Mouse (Mus musculus): ENCODE data around the gene Repin1.
"Not testable (repeated sequence)": the region's sequence is repeated elsewhere in the genome, so short reads cannot be mapped to it uniquely, and the experiment has no call there.

Gene Repin1

DNA sequence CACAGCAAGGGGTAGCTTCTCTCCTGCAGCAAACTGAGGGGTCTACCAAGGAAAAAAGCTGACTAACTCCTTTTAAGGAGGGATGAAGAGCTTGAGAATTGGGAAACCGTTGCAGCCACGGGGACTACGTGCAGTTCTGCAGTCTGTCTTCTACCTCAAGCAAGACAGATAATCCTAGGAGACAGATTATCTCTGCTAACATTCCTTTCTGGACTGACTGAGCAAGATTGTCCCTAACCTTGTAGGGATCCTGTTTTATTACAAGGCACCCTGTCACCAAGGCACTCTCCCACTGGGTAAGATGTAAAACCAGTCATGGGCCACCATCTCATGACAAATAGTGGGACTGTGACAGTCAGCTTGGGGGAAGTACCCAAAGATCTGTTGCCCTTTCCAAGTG is 12.4 kb upstream of the Repin1 start:
- no peak for DNase-seq

DNA sequence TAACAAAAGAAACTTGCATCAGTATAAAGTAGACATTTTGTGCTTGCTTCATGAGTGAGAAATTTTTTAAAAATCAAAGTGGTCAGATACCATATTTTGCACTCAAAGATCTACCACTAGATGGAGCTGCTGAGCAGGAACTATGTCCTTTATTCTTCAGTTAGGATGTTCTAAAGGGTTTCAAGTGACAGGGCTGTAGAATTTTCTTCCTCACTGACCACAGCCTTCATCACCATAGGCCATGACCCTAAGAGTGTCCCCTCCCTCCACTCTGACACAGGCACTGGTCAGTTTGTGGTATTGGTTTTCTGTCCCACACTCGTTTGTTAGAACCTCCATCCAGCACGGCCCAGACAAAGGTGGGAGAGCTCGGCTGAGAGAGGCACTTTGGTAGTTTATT is 11.6 kb upstream of the Repin1 start:
- DNase-seq: peak; percentile 74

DNA sequence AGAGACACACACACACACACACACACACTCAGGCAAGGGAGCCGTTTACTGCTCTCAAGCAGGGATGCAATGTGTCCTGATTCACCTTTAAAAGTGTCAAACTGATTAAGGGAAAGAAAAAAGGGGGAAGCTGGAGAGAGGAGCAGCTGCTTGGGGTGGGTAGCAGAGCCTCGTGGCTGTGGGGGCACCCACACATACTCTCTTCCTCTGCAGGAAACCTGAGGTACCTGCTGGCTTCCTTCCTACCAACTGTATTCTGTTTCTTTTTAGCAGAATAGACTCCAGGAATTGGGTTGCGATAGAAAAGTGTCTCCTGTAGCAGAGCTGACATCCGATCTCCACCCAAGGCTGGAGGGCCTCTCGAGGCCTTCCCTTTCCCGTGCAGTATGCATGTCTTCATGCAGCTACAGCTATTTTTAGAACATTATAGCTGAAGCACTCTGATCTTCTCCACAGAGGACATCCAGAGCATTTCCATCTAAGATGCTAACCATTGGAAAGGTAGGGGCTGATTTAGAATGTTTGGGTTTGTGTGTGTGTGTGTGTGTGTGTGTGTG is 4.4 kb upstream of the Repin1 start, which contains the start of gene Gm45021:
Gene Gm45021 (plus strand): TSS at position 417 of the 557 bp plus-strand sequence.
- DNase-seq: no peak

DNA sequence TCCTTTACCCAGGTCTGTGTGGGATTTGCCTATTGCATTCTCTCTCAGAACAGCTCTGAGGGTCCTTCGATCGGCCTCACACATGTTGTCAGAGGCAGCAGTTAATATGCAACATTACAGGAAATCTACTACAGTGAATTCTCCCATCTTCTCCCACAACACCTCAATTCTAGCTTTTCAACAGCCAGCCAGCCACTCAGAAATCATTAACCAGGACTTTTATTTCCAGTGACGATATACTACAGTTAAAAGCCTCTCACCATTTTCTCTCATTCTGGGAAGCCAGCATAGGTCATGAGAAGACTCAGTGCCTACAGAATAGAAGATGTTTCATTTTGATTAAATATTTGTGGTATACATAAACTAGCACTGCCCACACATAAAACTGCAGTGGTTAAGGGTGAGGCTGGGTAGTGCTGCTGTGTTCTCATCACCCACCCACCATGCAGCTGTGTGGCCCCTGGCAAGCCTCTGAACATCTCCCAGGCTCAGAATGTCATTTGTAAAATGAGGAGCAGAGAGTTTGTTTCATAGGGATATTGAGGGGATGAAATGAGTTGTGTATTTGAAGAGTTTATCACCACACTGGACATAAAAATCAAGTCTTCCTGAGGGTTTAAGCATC is 2.4 kb upstream of the Repin1 start:
- no peak for DNase-seq

DNA sequence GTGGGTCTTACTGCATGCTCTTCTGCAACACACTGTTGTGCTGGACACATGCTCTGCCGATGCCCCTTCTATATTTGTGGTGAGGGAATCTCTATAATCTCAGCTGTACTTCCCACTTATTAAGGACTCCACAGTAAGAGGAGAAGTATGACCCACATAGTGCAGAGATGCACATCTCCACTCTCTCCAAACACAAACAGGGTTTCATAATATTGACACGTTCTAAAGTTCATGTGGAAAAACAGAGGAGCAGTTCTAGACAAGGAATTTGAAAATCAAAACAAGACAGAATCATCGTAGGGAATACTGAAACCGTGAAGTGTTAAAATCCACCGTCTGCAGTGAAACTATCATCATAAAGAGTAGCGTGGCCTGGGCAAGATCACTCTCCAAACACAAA is 1.8 kb upstream of the Repin1 start:
- DNase-seq: no peak

DNA sequence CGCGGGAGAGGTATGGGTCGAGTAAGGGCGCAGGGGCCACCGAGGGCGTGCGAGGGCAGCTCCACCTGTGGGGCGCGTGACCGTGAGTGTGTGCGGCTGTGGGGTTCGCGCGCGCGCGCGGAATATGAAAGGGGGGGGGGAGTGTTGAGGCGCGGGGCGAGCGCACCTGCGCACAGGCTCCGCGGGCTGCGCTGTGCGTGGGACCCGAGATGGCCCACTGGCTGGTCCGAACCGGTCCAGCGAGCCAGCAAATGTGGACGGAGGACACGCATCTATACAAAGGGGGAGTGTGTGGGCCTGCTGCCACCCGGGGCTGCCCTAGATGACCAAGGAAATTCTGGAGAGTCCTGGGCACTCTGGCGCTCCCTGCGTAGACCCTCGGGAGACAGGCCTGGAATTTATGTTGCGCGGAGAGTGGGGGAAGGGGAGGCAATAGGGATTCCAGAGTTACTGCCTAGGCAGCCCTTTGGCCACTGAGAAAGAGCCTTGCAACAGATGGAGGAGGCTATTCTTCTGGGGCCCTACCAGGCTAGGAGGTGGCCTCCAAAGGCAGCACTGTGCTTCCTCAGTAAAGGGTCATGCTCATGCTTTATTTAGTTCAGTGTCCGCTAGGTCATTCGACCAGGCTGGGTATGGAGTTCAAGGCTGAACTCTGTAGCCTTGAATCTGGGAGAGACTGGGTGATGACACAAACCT is 508 bp downstream of the Repin1 start:
- DNase-seq: peak; percentile 84

DNA sequence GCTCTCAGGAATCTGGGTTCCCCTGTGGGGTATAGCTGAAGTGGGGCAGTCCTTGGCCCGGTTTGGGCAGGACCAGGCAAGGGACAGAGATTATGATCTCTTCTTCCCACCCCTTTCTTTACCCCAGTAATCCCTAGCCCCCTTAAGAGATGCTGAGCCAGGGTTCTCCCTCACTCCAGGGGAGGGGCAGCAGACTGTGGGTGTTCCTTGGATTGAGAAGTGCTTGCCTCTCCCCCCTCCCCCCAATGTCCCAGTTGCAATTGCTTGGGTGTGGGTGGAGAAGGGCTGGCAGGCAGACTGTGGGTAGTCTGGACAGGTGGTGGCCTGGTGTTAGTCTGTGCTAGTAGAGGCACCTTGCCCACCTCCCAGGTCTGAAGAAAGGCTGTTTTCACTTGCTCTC is 1.6 kb downstream of the Repin1 start:
- peak; percentile 52 for DNase-seq

DNA sequence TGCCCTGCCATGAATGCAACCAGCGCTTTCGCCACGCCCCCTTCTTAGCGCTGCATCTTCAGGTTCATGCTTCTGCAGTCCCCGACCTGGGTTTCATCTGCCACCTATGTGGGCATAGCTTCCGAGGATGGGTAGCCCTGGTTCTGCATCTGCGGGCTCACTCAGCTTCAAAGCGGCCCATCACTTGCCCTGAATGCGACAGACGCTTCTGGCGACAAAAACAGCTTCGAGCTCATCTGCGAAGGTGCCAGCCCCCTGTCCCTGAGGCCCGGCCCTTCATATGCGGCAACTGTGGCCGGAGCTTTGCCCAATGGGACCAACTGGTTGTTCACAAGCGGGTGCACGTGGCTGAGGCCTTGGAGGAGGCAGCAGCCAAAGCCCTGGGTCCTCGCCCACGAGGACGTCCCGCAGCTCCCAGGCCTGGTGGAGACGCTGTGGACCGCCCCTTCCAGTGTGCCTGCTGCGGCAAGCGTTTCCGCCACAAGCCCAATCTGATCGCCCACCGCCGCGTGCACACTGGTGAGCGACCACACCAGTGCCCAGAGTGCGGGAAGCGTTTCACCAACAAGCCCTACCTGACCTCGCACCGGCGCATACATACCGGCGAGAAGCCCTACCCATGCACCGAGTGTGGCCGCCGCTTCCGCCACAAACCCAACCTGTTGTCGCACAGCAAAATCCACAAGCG is 3.0 kb downstream of the Repin1 start:
- DNase-seq: peak; percentile 38

DNA sequence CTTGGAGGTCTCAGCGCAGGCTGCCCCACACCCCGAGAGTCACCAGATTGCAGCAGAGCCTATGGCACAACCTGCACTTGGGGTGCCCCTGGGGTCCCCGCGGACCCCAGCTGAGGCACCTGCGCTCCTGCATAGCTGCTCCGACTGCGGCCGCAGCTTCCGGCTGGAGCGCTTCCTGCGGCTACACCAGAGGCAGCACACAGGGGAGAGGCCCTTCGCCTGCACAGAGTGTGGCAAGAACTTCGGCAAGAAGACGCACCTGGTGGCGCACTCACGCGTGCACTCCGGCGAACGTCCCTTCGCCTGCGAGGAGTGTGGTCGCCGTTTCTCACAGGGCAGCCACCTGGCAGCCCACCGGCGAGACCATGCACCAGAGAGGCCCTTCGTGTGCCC is 3.5 kb downstream of the Repin1 start:
- no peak for DNase-seq

DNA sequence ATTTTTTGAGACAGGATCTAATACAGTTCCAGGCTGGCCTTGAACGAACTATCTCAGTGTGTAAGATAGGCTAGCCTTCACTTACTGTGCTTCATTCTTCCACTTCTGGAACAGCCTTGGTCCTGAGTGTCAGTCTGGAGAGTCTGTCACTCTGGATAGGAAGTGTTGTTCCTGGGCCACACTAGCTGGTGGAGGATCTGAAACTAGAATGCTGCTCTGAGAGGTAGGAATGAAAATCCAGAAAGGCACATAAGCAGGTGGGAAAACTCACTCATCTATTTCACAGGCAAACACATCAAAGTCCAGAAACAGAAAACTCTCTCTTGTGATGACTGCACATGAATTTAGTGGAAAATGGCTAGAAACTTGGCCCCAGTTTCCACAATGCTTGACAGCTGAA is 6.9 kb downstream of the Repin1 start:
- no peak for DNase-seq

DNA sequence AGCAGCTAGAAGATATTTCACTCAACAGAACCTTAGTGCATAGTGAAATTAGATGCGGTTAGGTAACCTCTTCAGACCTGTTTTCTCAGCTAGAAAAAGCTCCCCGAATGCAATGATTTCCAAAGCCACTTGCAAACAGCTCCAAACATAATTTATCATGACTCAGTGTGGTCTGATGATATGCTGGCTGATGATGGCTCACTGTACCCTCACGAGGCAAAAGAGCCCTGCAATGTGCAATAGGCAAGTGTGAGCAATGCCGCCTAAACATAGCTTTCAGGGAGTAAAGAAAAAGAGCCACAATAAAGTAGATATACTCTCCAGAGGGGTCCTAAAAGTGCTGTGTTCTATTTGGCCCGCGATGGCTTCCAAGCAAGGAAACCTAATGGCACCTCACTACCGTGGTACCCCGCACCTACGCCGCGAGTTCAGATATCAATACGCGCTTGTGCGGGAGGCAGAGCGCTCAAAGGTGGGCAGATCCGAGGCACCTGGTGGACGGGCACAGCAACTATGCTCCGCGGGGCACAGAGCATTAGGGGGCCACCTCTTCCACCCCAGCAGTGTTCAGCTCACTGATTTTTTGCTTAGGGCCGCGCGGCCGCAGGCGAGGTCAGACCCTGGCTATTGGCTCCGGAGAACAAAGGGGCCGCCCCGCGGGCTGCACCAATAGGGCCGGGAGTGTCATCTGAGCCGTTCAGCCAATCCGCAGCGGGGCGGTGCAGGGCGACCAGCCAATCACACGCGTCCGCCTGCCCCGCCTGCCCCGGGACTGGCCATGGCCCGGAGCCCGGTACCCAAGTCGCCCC is 7.8 kb downstream of the Repin1 start, which contains the start of gene Zfp775:
Gene Zfp775 (plus strand): TSS at position 793 of the 809 bp plus-strand sequence.
- DNase-seq: peak; percentile 97

DNA sequence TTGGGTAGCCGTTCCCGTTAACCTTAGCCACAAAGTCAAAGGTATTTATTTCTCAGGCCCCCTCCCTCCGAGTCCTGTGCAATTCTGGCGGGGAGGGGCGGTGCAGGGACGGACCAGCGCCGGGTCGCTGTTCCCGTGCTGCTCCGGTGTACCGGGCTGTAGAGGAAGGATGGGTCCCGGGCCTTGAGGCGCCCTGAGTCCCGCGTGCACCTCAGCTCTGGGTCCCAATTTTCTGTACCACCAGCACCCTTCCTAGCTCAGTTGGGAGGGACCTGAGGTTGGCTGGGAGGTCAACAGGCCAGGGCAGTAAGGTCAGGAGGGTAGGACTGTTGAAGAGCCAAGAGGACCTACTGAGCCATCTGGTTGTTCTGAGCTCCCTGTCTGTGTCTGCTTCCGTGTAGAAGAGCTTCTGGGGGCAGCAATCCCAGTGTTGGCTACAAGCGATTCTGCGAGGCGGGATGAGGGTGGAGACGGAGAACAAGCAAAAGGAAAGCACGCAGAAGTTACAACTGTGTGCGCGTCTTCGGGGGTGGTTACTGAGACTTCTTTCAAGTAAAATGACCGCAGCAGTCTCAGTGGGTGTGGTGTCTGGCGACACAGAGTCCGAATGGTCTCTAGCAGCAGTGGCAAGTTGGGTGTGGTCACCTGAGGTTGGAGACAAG is 8.5 kb downstream of the Repin1 start:
- DNase-seq: no peak

DNA sequence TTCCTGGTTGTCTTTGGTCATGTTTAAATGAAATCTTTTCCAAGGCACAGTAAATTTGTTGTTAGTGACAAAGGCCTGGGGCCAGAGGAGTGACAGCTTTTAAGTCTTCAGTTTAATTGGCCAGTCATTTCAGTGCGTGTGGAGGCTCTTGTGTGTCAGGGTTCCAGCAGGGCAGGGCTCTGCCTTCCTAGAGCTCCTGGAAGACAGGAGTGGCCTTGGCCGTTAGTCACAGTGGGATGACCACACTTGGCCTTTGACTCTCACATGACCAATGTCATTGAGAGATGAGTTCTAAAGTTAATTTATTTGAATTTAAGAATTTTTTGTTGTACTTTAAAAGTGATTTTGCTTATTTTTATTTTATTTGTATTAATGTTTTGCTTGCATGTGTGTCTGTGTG is 14.4 kb downstream of the Repin1 start:
- DNase-seq: no peak

DNA sequence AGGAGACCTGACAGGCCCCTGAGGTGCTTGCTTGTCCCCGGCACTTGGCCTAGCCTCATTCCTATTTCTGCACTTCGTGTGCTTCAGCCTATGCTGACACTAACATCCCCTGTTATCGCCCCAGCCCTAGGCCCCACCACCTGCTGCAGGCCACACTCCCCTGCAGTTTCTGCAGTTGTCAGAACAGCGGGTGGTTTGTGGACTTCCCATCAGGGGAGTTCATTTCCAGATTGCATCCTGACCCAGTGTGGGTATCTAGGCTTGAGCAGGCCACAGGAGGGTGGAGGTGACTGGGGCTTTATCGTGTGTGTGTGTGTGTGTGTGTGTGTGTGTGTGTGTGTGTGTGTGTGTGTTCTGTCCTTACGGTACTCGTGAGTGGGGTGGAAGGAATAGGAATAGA is 15.8 kb downstream of the Repin1 start:
- DNase-seq: peak; percentile 54

DNA sequence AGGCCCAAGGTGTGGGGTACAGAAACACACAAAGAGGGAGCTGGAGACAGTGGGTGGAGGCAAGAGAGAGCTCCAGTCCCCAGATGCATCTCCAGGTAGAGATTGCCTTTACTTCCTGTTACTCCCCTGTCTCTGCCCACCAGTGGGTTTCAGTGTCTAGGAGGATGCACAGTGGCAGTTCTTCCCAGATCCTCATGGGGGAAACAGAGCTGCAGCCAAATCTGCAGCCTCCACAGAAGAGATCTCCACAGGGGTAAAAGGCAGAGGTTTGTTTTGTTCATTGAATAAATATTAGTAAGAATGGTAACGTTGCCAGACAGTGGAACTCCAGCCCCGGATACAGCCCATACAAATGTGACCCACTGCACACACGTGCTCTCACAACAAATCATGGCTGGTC is 17.0 kb downstream of the Repin1 start:
- no peak for DNase-seq

DNA sequence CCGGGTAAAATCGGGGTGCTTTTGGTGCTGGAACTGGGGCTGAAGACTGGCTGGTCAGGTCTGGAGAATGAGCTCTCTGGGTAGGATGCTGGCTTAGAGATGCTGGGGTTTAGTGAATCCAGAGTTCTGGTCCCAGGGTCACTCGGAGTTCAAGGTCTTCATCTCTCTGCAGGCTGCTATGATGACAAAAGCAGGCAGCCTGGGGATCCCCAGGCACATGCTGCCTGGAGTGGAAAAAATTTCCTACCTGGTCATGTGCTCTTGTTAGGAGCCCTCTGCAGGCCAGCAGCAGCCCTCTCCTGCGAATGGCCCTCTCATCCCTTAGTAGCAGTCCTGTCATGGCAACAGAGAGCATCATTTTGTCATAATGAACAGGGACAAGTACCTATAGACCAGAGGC is 19.8 kb downstream of the Repin1 start:
- DNase-seq: no peak

DNA sequence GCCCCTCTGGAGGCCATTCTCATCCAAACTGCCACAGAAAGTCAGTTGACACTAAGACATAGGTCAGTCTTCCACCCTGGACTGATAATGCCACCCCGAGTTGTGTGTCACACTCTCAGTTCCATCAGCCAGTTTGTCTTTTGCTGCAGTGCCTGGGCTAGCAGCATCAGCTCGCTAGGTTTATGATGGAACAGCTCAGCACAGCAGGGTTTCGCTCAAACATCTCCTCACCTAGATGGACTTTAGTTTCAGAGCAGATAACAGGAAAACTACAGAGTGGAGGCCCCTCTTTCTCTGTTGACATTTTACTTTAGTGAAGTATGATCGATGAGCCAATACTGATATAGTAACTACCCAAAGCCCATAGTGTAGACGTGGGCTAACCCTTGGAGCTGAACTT is 21.1 kb downstream of the Repin1 start:
- no peak for DNase-seq

DNA sequence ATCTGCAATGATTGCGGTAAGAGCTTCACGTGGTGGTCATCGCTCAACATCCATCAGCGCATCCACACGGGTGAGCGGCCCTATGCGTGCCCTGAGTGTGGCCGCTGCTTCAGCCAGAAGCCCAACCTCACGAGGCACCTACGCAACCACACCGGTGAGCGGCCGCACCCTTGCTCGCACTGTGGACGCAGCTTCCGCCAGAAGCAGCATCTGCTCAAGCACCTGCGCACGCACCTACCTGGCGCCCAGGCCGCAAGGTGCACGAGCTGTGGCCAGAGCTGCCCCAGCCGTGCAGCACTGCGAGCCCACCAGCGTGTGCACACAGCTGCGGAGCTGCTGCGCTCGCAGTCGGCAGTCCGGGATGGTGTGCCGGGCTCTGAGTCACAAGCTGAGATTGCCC is 26.3 kb downstream of the Repin1 start:
- DNase-seq: no peak

DNA sequence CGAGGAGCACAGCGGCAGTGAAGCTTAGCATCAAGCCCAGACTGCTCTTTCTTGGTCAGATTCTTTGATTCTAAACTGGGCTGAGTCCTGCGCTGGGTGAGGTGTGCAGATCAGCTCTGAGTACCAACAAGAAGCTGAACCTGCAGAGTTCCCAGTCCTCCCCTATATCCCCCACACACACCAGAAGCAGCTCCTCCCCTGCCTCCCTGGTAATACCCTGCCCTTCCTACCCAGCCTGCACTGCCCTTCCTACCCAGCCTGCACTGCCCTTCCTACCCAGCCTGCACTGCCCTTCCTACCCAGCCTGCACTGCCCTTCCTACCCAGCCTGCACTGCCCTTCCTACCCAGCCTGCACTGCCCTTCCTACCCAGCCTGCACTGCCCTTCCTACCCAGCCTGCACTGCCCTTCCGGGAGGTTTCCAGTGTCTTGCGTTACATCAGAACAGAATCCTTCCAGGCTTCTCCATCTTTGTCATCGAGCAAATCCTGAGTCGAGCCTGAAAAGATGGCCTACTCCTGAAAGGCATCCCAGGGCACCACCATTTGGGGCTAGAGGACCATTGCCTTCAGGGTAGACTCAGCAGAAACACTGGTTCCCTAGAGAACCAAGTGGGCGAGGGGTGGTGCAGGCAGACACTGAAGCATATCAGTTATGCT is 28.6 kb downstream of the Repin1 start:
- not testable (repeated sequence) for DNase-seq

DNA sequence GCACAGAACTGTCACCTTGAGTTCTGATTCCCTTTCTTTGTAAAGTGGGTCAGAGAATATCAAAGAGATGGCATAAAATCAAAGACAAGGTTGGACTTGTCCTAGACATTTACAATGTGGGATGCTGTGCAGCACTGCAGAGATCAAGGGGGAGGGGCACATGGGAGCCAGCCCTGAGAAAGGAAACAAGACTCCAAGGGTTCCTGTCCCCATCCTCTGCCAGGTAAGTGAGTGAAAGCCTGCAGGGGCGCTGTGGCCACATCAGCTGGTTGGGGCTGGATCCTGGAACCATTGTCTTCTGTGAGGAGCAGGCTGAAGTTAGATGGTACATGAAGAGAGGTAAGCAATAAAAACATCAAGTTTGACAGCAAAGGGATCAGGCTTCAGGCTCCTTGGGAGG is 29.8 kb downstream of the Repin1 start:
- no peak for DNase-seq

DNA sequence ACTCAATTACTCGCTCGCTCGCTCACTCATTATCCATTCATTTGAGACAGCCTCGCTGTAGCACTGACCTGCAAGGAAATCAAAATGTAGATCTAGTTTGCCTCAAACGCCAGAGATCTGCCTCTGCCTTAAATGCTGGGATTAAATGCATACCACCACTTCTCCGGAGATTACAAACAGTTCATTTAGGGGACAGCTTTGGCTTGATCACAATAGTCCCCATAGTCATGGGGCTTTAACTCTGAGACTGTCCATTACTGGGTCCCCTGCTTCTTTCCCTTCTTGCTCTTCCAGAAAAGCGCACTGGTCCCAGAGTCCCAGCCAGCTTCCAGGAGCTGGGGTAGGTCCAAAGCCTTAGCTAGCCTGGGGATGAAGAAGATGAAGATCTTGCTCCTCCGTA is 32.8 kb downstream of the Repin1 start, which contains the start of gene AI854703:
Gene AI854703 (plus strand): TSS at position 301 of the 400 bp plus-strand sequence.
- no peak for DNase-seq

DNA sequence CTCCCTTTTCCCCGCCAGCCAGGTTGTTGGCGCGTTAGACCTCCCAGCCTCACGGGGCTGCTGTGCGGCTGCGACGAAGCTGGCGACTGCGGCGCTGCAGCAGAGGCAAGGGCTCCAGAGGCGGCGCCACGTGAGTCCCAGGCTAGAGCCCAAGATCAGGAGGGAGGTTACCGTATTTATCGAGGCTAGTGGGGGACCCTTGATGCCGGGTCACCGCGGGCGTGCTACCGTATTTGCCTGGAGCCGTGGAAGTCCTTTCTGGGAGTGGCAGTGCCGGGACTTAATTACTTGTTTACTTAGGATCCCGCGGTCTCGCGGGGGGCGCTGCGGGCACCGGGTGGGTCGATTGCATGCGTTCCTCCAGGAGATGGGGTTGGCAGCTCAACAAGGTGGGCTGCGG is 33.3 kb downstream of the Repin1 start:
- peak; percentile 69 for DNase-seq
